Mouse (Mus musculus): ENCODE measurements around the gene Opcml. TPM values are rescaled to one million over a fixed set of nuclear protein-coding genes. Genes with fewer than 3 reads are reported as not detected.

Opcml gene
- total and polyA plus RNA-seq, 2 experiments from 2014 or later, result 0.49 to 0.57 TPM

GRCm38 (mm10) chr9:28783834-28784233 lies 993.3 kb downstream of the Opcml start:
- Histone ChIP-seq H3K4me1 (ENCODE audit: control insufficient read depth, insufficient read depth) (no peaks in the 10 kb centered on the region), H3K4me2 (ENCODE audit: low read depth, low read length) (no peak overlapping the region), H3K9me3 (replicated peaks; ENCODE audit: control insufficient read depth, low read length) (no peaks in the 10 kb centered on the region), H3K9ac (replicated peaks; ENCODE audit: low read depth, low read length) (no peak overlapping the region), H3K27me3 (ENCODE audit: control insufficient read depth, insufficient read depth, low read length) (no peaks in the 10 kb centered on the region), H3K36me3 (replicated peaks; ENCODE audit: control insufficient read depth, insufficient read depth, low read length) (no peaks in the 10 kb centered on the region), H3K4me3 (ENCODE audit: low read depth, low read length) (no peak overlapping the region), H3K27ac (ENCODE audit: low read depth) (no peak overlapping the region)
- no peak for TF ChIP-seq CTCF (IDR thresholded peaks at IDR 0.05; ENCODE audit: low read depth)
- TF ChIP-seq EP300 (IDR thresholded peaks at IDR 0.05; ENCODE audit: low read depth), result no peak
- DNase-seq (ENCODE audit: low spot score), result no peak
- WGBS, result 31% methylated on average over 4 of the region's 4 CpGs
- ATAC-seq (ENCODE audit: insufficient read depth, low read depth), result no peak

- no peak for DNase-seq (ENCODE audit: low spot score)
- Histone ChIP-seq H3K27me3 (ENCODE audit: control insufficient read depth, insufficient read depth, low read length) (no peaks in the 10 kb centered on the region), H3K9me3 (replicated peaks; ENCODE audit: control insufficient read depth, low read length) (no peaks in the 10 kb centered on the region), H3K4me1 (ENCODE audit: control insufficient read depth, insufficient read depth) (no peaks in the 10 kb centered on the region), H3K27ac (ENCODE audit: low read depth) (no peak overlapping the region), H3K9ac (replicated peaks; ENCODE audit: low read depth, low read length) (no peak overlapping the region), H3K4me3 (ENCODE audit: low read depth, low read length) (no peak overlapping the region), H3K36me3 (replicated peaks; ENCODE audit: control insufficient read depth, insufficient read depth, low read length) (no peaks in the 10 kb centered on the region), H3K4me2 (ENCODE audit: low read depth, low read length) (no peak overlapping the region)
- TF ChIP-seq EP300 (IDR thresholded peaks at IDR 0.05; ENCODE audit: low read depth) (no peak), CTCF (IDR thresholded peaks at IDR 0.05; ENCODE audit: low read depth) (peak; percentile 40; the same call in 1 of the 2 replicates)
- WGBS, result 58% methylated on average over 1 of the region's 1 CpGs
- ATAC-seq (ENCODE audit: insufficient read depth, low read depth), result no peak
These were observed 998.9 kb downstream of the Opcml start for GRCm38 (mm10) chr9:28789439-28789838.

GRCm38 (mm10) chr9:28800100-28800499 lies 1009.5 kb downstream of the Opcml start:
- Histone ChIP-seq H3K9me3 (replicated peaks; ENCODE audit: control insufficient read depth, low read length) (no peaks in the 10 kb centered on the region), H3K27ac (ENCODE audit: low read depth) (no peak overlapping the region), H3K4me1 (ENCODE audit: control insufficient read depth, insufficient read depth) (peaks cover 7% of the 10 kb centered on the region; the same call in 1 of the 2 replicates), H3K4me2 (ENCODE audit: low read depth, low read length) (no peak overlapping the region), H3K36me3 (replicated peaks; ENCODE audit: control insufficient read depth, insufficient read depth, low read length) (no peaks in the 10 kb centered on the region), H3K9ac (replicated peaks; ENCODE audit: low read depth, low read length) (no peak overlapping the region), H3K27me3 (ENCODE audit: control insufficient read depth, insufficient read depth, low read length) (no peaks in the 10 kb centered on the region), H3K4me3 (ENCODE audit: low read depth, low read length) (no peak overlapping the region)
- DNase-seq (ENCODE audit: low spot score) (no peak), ATAC-seq (ENCODE audit: insufficient read depth, low read depth) (no peak)
- TF ChIP-seq EP300 (IDR thresholded peaks at IDR 0.05; ENCODE audit: low read depth), result no peak
- TF ChIP-seq CTCF (IDR thresholded peaks at IDR 0.05; ENCODE audit: low read depth), result no peak
- 31% methylated on average over 2 of the region's 2 CpGs for WGBS

GRCm38 (mm10) chr9:28806666-28807065 lies 1016.1 kb downstream of the Opcml start:
- no peak overlapping the region for H3K4me3 ChIP-seq (ENCODE audit: low read depth, low read length)
- H3K36me3 ChIP-seq (replicated peaks; ENCODE audit: control insufficient read depth, insufficient read depth, low read length), result no peaks in the 10 kb centered on the region
- H3K27me3 ChIP-seq (ENCODE audit: control insufficient read depth, insufficient read depth, low read length), result no peaks in the 10 kb centered on the region
- H3K4me2 ChIP-seq (ENCODE audit: low read depth, low read length), result no peak overlapping the region
- no peak overlapping the region for H3K9ac ChIP-seq (replicated peaks; ENCODE audit: low read depth, low read length)
- no peaks in the 10 kb centered on the region for H3K9me3 ChIP-seq (replicated peaks; ENCODE audit: control insufficient read depth, low read length)
- TF ChIP-seq CTCF (IDR thresholded peaks at IDR 0.05; ENCODE audit: low read depth) (no peak), EP300 (IDR thresholded peaks at IDR 0.05; ENCODE audit: low read depth) (no peak)
- peaks cover 7% of the 10 kb centered on the region; the same call in 1 of the 2 replicates for H3K4me1 ChIP-seq (ENCODE audit: control insufficient read depth, insufficient read depth)
- peak; percentile 66 for DNase-seq (ENCODE audit: low spot score)
- ATAC-seq (ENCODE audit: insufficient read depth, low read depth), result peak; percentile 60; the same call in 1 of the 2 replicates
- H3K27ac ChIP-seq (ENCODE audit: low read depth), result no peak overlapping the region; the same call in 1 of the 2 replicates

GRCm38 (mm10) chr9:28822060-28822459 lies 1031.5 kb downstream of the Opcml start:
- H3K36me3 ChIP-seq (replicated peaks; ENCODE audit: control insufficient read depth, insufficient read depth, low read length), result no peaks in the 10 kb centered on the region
- no peaks in the 10 kb centered on the region for H3K27me3 ChIP-seq (ENCODE audit: control insufficient read depth, insufficient read depth, low read length)
- no peak for TF ChIP-seq EP300 (IDR thresholded peaks at IDR 0.05; ENCODE audit: low read depth)
- no peak for TF ChIP-seq CTCF (IDR thresholded peaks at IDR 0.05; ENCODE audit: low read depth)
- H3K4me2 ChIP-seq (ENCODE audit: low read depth, low read length), result no peak overlapping the region
- ATAC-seq (ENCODE audit: insufficient read depth, low read depth), result no peak
- H3K4me3 ChIP-seq (ENCODE audit: low read depth, low read length), result no peak overlapping the region
- WGBS, result 94% methylated on average over 3 of the region's 3 CpGs
- no peak for DNase-seq (ENCODE audit: low spot score)
- H3K9ac ChIP-seq (replicated peaks; ENCODE audit: low read depth, low read length), result no peak overlapping the region
- H3K27ac ChIP-seq (ENCODE audit: low read depth), result no peak overlapping the region
- no peaks in the 10 kb centered on the region for H3K4me1 ChIP-seq (ENCODE audit: control insufficient read depth, insufficient read depth)
- H3K9me3 ChIP-seq (replicated peaks; ENCODE audit: control insufficient read depth, low read length), result no peaks in the 10 kb centered on the region

- no peak overlapping the region for H3K4me2 ChIP-seq (ENCODE audit: low read depth, low read length)
These were observed 1031.9 kb downstream of the Opcml start for GRCm38 (mm10) chr9:28822466-28822865.

More at GRCm38 (mm10) chr9:28822466-28822865, 1031.9 kb downstream of the Opcml start:
- Histone ChIP-seq H3K27ac (ENCODE audit: low read depth) (no peak overlapping the region), H3K9ac (replicated peaks; ENCODE audit: low read depth, low read length) (no peak overlapping the region), H3K4me3 (ENCODE audit: low read depth, low read length) (no peak overlapping the region), H3K4me1 (ENCODE audit: control insufficient read depth, insufficient read depth) (no peaks in the 10 kb centered on the region), H3K9me3 (replicated peaks; ENCODE audit: control insufficient read depth, low read length) (no peaks in the 10 kb centered on the region), H3K27me3 (ENCODE audit: control insufficient read depth, insufficient read depth, low read length) (no peaks in the 10 kb centered on the region), H3K36me3 (replicated peaks; ENCODE audit: control insufficient read depth, insufficient read depth, low read length) (no peaks in the 10 kb centered on the region)
- DNase-seq (ENCODE audit: low spot score) (no peak), ATAC-seq (ENCODE audit: insufficient read depth, low read depth) (no peak)
- WGBS, result 60% methylated on average over 5 of the region's 5 CpGs
- TF ChIP-seq CTCF (IDR thresholded peaks at IDR 0.05; ENCODE audit: low read depth) (no peak), EP300 (IDR thresholded peaks at IDR 0.05; ENCODE audit: low read depth) (no peak)
